Mouse (Mus musculus) ovary, postnatal 36 days (tissue): ENCODE data around the gene Ccnt2.

Experiments used
- DNase-seq: peaks from one replicate; pipeline ENCODE4 v3.0.0; 2022; ENCODE audit warnings: low spot score, mixed read lengths

Gene Ccnt2

GRCm38 (mm10) chr1:127793459-127793858 is 19.5 kb downstream of the Ccnt2 start:
- DNase-seq = no peak

GRCm38 (mm10) chr1:127795087-127795769 is 21.3 kb downstream of the Ccnt2 start:
- DNase-seq = no peak

- no peak for DNase-seq
Observed at GRCm38 (mm10) chr1:127796341-127796740, 22.4 kb downstream of the Ccnt2 start.

GRCm38 (mm10) chr1:127796752-127797151 is 22.8 kb downstream of the Ccnt2 start:
- no peak for DNase-seq

GRCm38 (mm10) chr1:127802916-127803315 is 29.0 kb downstream of the Ccnt2 start:
- no peak for DNase-seq

GRCm38 (mm10) chr1:127808671-127809070 is 34.7 kb downstream of the Ccnt2 start:
- no peak for DNase-seq

GRCm38 (mm10) chr1:127812929-127813328 is 39.0 kb downstream of the Ccnt2 start:
- DNase-seq = no peak

GRCm38 (mm10) chr1:127816381-127816780 is 42.4 kb downstream of the Ccnt2 start:
- no peak for DNase-seq

GRCm38 (mm10) chr1:127827325-127827724 is 53.4 kb downstream of the Ccnt2 start:
- DNase-seq = no peak

GRCm38 (mm10) chr1:127830215-127830921 is 56.4 kb downstream of the Ccnt2 start:
- DNase-seq = no peak

- DNase-seq = no peak
Observed at GRCm38 (mm10) chr1:127833714-127834113, 59.8 kb downstream of the Ccnt2 start.

GRCm38 (mm10) chr1:127834202-127834601 is 60.2 kb downstream of the Ccnt2 start:
- DNase-seq = no peak

- DNase-seq = no peak
Observed at GRCm38 (mm10) chr1:127836619-127837018, 62.7 kb downstream of the Ccnt2 start.

GRCm38 (mm10) chr1:127838602-127839001 is 64.6 kb downstream of the Ccnt2 start:
- DNase-seq = no peak

- no peak for DNase-seq
Observed at GRCm38 (mm10) chr1:127845472-127845871, 71.5 kb downstream of the Ccnt2 start.

- no peak for DNase-seq
Observed at GRCm38 (mm10) chr1:127850075-127850610, 76.2 kb downstream of the Ccnt2 start.

GRCm38 (mm10) chr1:127854486-127855222 is 80.7 kb downstream of the Ccnt2 start, which contains the start of gene Map3k19:
Gene Map3k19, minus strand, starts transcription at chr1:127855031.
- DNase-seq = peak; percentile 41
